Mouse (Mus musculus) heart, embryonic 13.5 days (tissue): Measurements from ENCODE around the gene Lgi2. TPM values are rescaled to one million over a fixed set of nuclear protein-coding genes. Genes with fewer than 3 reads are reported as not detected.

ENCODE experiments used
- ATAC-seq: fragments of 200-750 bp; cut with Nextera tagmentation; 2 replicates; pipeline ENCODE4 v1.8.0; 2017; ENCODE audit warnings: moderate TSS enrichment; ENCODE audit not compliant: insufficient number of reproducible peaks, low FRiP score, low TSS enrichment; ENCODE audit errors: extremely low read depth
- H3K27ac ChIP-seq: fragments of 300-500 bp; sonication (generic); replicated peaks from 2 replicates; pipeline ENCODE4 v1.5.1; 2015; ENCODE audit warnings: moderate library complexity, mild to moderate bottlenecking, inconsistent platforms
- H3K27me3 ChIP-seq: fragments of 300-500 bp; sonication (generic); replicated peaks from 2 replicates; pipeline ENCODE4 v1.6.1; 2015; ENCODE audit warnings: mild to moderate bottlenecking, inconsistent platforms
- H3K36me3 ChIP-seq: fragments of 300-500 bp; sonication (generic); 2 replicates; pipeline ENCODE4 v1.6.1; 2015; ENCODE audit warnings: mild to moderate bottlenecking, inconsistent platforms
- H3K4me1 ChIP-seq: fragments of 300-500 bp; sonication (generic); 2 replicates; pipeline ENCODE4 v1.6.1; 2015; ENCODE audit warnings: inconsistent platforms
- H3K4me2 ChIP-seq: fragments of 300-500 bp; sonication (generic); 2 replicates; pipeline ENCODE4 v1.6.1; 2015; ENCODE audit warnings: inconsistent platforms, mild to moderate bottlenecking, moderate library complexity
- H3K4me3 ChIP-seq: fragments of 300-500 bp; sonication (generic); 2 replicates; pipeline ENCODE4 v1.5.1; 2015; ENCODE audit warnings: moderate library complexity, mild to moderate bottlenecking, inconsistent platforms
- H3K9ac ChIP-seq: fragments of 300-500 bp; sonication (generic); 2 replicates; pipeline ENCODE4 v1.6.1; 2015; ENCODE audit warnings: inconsistent platforms, mild to moderate bottlenecking, moderate library complexity
- H3K9me3 ChIP-seq: fragments of 300-500 bp; sonication (generic); 2 replicates; pipeline ENCODE4 v1.6.1; 2016; ENCODE audit warnings: inconsistent platforms
- WGBS: fragments of 180-500 bp; shearing (Covaris S2); methylation state at CpG from one replicate; pipeline ENCODE4 v1.1.7; 2015; ENCODE audit warnings: mixed read lengths; 5-methylcytosine and 5-hydroxymethylcytosine counted together
- polyA plus RNA-seq: library from polyadenylated mRNA; unstranded; fragments of >200 nt; fragmentation: Nextera tagmentation; extraction: Ambion mirVana; gene quantifications from 2 replicates; pipeline ENCODE4 v1.2.1, GENCODE M21; 2015

Gene Lgi2
- polyA plus RNA-seq, 1 experiment from 2014 or later, result 2.0 TPM

GRCm38 (mm10) chr5:52509416-52509815, 56.8 kb downstream of the Lgi2 start:
- Histone ChIP-seq H3K4me1 (peaks cover 9% of the 10 kb centered on the region), H3K9ac (no peak overlapping the region), H3K4me3 (no peak overlapping the region), H3K4me2 (no peak overlapping the region), H3K27ac (peak overlapping the region; percentile 63), H3K27me3 (peaks cover 3% of the 10 kb centered on the region; the same call in 1 of the 2 replicates), H3K36me3 (no peaks in the 10 kb centered on the region), H3K9me3 (no peaks in the 10 kb centered on the region)
- 46% methylated on average over 6 of the region's 6 CpGs for WGBS
- ATAC-seq, result no peak

GRCm38 (mm10) chr5:52504666-52505065, 61.6 kb downstream of the Lgi2 start:
- Histone ChIP-seq H3K9ac (no peak overlapping the region), H3K27ac (no peak overlapping the region), H3K9me3 (no peaks in the 10 kb centered on the region), H3K4me2 (no peak overlapping the region), H3K36me3 (no peaks in the 10 kb centered on the region), H3K4me1 (peaks cover 7% of the 10 kb centered on the region), H3K4me3 (no peak overlapping the region), H3K27me3 (no peaks in the 10 kb centered on the region)
- WGBS, result 80% methylated on average over 13 of the region's 13 CpGs
- no peak for ATAC-seq

GRCm38 (mm10) chr5:52504148-52504547, 62.1 kb downstream of the Lgi2 start:
- WGBS, result 70% methylated on average over 11 of the region's 11 CpGs
- ATAC-seq, result no peak
- Histone ChIP-seq H3K27ac (no peak overlapping the region), H3K27me3 (no peaks in the 10 kb centered on the region), H3K4me2 (no peak overlapping the region), H3K4me1 (peaks cover 2% of the 10 kb centered on the region; the same call in 1 of the 2 replicates), H3K36me3 (no peaks in the 10 kb centered on the region), H3K9ac (no peak overlapping the region), H3K4me3 (no peak overlapping the region), H3K9me3 (no peaks in the 10 kb centered on the region)

GRCm38 (mm10) chr5:52495671-52496070, 70.6 kb downstream of the Lgi2 start:
- WGBS, result 60% methylated on average over 14 of the region's 14 CpGs
- no peaks in the 10 kb centered on the region for H3K4me1 ChIP-seq
- H3K27ac ChIP-seq, result no peak overlapping the region
- H3K27me3 ChIP-seq, result no peaks in the 10 kb centered on the region
- H3K4me3 ChIP-seq, result no peak overlapping the region
- no peak for ATAC-seq
- H3K9ac ChIP-seq, result no peak overlapping the region
- H3K9me3 ChIP-seq, result no peaks in the 10 kb centered on the region
- no peak overlapping the region for H3K4me2 ChIP-seq
- H3K36me3 ChIP-seq, result no peaks in the 10 kb centered on the region

- WGBS, result 78% methylated on average over 6 of the region's 6 CpGs
- H3K27ac ChIP-seq, result no peak overlapping the region
These were observed 74.8 kb downstream of the Lgi2 start for GRCm38 (mm10) chr5:52491496-52491895.

GRCm38 (mm10) chr5:52487559-52488430, 78.5 kb downstream of the Lgi2 start:
- no peak for ATAC-seq
- no peaks in the 10 kb centered on the region for H3K9me3 ChIP-seq
- no peak overlapping the region for H3K9ac ChIP-seq
- 64% methylated on average over 13 of the region's 13 CpGs for WGBS
- H3K4me2 ChIP-seq, result no peak overlapping the region
- H3K4me1 ChIP-seq, result no peaks in the 10 kb centered on the region
- no peak overlapping the region for H3K4me3 ChIP-seq
- H3K36me3 ChIP-seq, result no peaks in the 10 kb centered on the region
- no peak overlapping the region for H3K27ac ChIP-seq
- no peaks in the 10 kb centered on the region for H3K27me3 ChIP-seq

More at GRCm38 (mm10) chr5:52491496-52491895, 74.8 kb downstream of the Lgi2 start:
- no peak overlapping the region for H3K9ac ChIP-seq
- no peak overlapping the region for H3K4me2 ChIP-seq
- H3K4me1 ChIP-seq, result no peaks in the 10 kb centered on the region
- H3K27me3 ChIP-seq, result no peaks in the 10 kb centered on the region
- H3K9me3 ChIP-seq, result no peaks in the 10 kb centered on the region
- H3K36me3 ChIP-seq, result no peaks in the 10 kb centered on the region
- no peak overlapping the region for H3K4me3 ChIP-seq
- ATAC-seq, result no peak

Other genes starting within 250 kb of the Lgi2 start
- 0.23 and 0.36 TPM in 2 replicates for gene Sod3, start 202.7 kb downstream of the Lgi2 start, polyA plus RNA-seq
- gene Ccdc149, start 94.9 kb downstream of the Lgi2 start, polyA plus RNA-seq, result 2.2 and 2.4 TPM in 2 replicates
- gene Sepsecs, start 103.2 kb upstream of the Lgi2 start, polyA plus RNA-seq, result 4.9 and 5.0 TPM in 2 replicates
- 6.2 and 6.9 TPM in 2 replicates for gene Pi4k2b, start 175.1 kb upstream of the Lgi2 start, polyA plus RNA-seq
- gene Zcchc4, start 208.9 kb upstream of the Lgi2 start, polyA plus RNA-seq, result 10.3 and 10.9 TPM in 2 replicates